Mouse (Mus musculus) midbrain, embryonic 13.5 days (tissue): ENCODE data around the gene Gm49384. TPM values are rescaled to one million over a fixed set of nuclear protein-coding genes. Genes with fewer than 3 reads are reported as not detected.

Experiments used
- ATAC-seq: fragments of 200-750 bp; cut with Nextera tagmentation; 2 replicates; pipeline ENCODE4 v1.8.0; 2017; ENCODE audit warnings: mild to moderate bottlenecking, moderate TSS enrichment, moderate library complexity
- H3K27ac ChIP-seq: fragments of 300-500 bp; sonication (generic); 2 replicates; pipeline ENCODE4 v1.5.1; 2015; ENCODE audit warnings: inconsistent platforms, mild to moderate bottlenecking, moderate library complexity
- H3K27me3 ChIP-seq: fragments of 300-500 bp; sonication (generic); 2 replicates; pipeline ENCODE4 v1.6.1; 2015; ENCODE audit warnings: mild to moderate bottlenecking, inconsistent platforms
- H3K36me3 ChIP-seq: fragments of 300-500 bp; sonication (generic); 2 replicates; pipeline ENCODE4 v1.6.1; 2015; ENCODE audit warnings: mild to moderate bottlenecking, inconsistent platforms
- H3K4me1 ChIP-seq: fragments of 300-500 bp; sonication (generic); replicated peaks from 2 replicates; pipeline ENCODE4 v1.6.1; 2015; ENCODE audit warnings: inconsistent platforms
- H3K4me2 ChIP-seq: fragments of 300-500 bp; sonication (generic); replicated peaks from 2 replicates; pipeline ENCODE4 v1.6.1; 2015; ENCODE audit warnings: moderate library complexity, mild to moderate bottlenecking, inconsistent platforms
- H3K4me3 ChIP-seq: fragments of 300-500 bp; sonication (generic); replicated peaks from 2 replicates; pipeline ENCODE4 v1.5.1; 2015; ENCODE audit warnings: mild to moderate bottlenecking, inconsistent platforms
- H3K9ac ChIP-seq: fragments of 300-500 bp; sonication (generic); replicated peaks from 2 replicates; pipeline ENCODE4 v1.6.1; 2015; ENCODE audit warnings: mild to moderate bottlenecking, inconsistent platforms
- H3K9me3 ChIP-seq: fragments of 300-500 bp; sonication (generic); 2 replicates; pipeline ENCODE4 v1.6.1; 2016; ENCODE audit warnings: mild to moderate bottlenecking, inconsistent platforms
- WGBS: fragments of 180-500 bp; shearing (Covaris S2); methylation state at CpG from one replicate; pipeline ENCODE4 v1.1.7; 2015; 5-methylcytosine and 5-hydroxymethylcytosine counted together
- polyA plus RNA-seq: library from polyadenylated mRNA; unstranded; fragments of >200 nt; fragmentation: Nextera tagmentation; extraction: Ambion mirVana; gene quantifications from 2 replicates; pipeline ENCODE4 v1.2.1, GENCODE M21; 2015

Gene Gm49384
- 15.8 and 19.0 TPM in 2 replicates for polyA plus RNA-seq

GRCm38 (mm10) chr12:69204052-69204833 lies at the start of gene Gm49384:
TSS of gene Gm49384 (minus strand) at chr12:69204267.
- Histone ChIP-seq H3K4me3 (no peak within 1 kb of the TSS), H3K27ac (no peak within 1 kb of the TSS), H3K27me3 (no peaks in the 10 kb centered on the region), H3K36me3 (peaks cover 22% of the 10 kb centered on the region), H3K4me2 (no peak within 1 kb of the TSS; the same call in 1 of the 2 replicates), H3K9me3 (no peaks in the 10 kb centered on the region), H3K4me1 (peaks cover 4% of the 10 kb centered on the region; the same call in 1 of the 2 replicates), H3K9ac (no peak within 1 kb of the TSS)
- 67% methylated on average over 16 of the region's 16 CpGs for WGBS
- peak; percentile 55; the same call in 1 of the 2 replicates for ATAC-seq

GRCm38 (mm10) chr12:69253806-69254205 lies 49.7 kb upstream of the Gm49384 start:
- Histone ChIP-seq H3K27me3 (no peaks in the 10 kb centered on the region), H3K9ac (no peak overlapping the region), H3K27ac (no peak overlapping the region), H3K4me2 (no peak overlapping the region), H3K4me1 (no peaks in the 10 kb centered on the region), H3K36me3 (no peaks in the 10 kb centered on the region), H3K4me3 (no peak overlapping the region), H3K9me3 (no peaks in the 10 kb centered on the region)
- ATAC-seq = no peak
- WGBS = 97% methylated on average over 1 of the region's 1 CpGs

GRCm38 (mm10) chr12:69250756-69251155 lies 46.7 kb upstream of the Gm49384 start:
- no peaks in the 10 kb centered on the region for H3K36me3 ChIP-seq
- 80% methylated on average over 8 of the region's 8 CpGs for WGBS
- H3K27me3 ChIP-seq = no peaks in the 10 kb centered on the region
- no peak overlapping the region for H3K27ac ChIP-seq
- H3K4me3 ChIP-seq = no peak overlapping the region
- no peak overlapping the region for H3K9ac ChIP-seq
- no peaks in the 10 kb centered on the region for H3K9me3 ChIP-seq
- H3K4me1 ChIP-seq = no peaks in the 10 kb centered on the region
- no peak overlapping the region for H3K4me2 ChIP-seq
- ATAC-seq = no peak

- WGBS = 93% methylated on average over 4 of the region's 4 CpGs
- H3K9me3 ChIP-seq = no peaks in the 10 kb centered on the region
- H3K4me3 ChIP-seq = no peak overlapping the region
- no peak overlapping the region for H3K27ac ChIP-seq
- H3K4me2 ChIP-seq = no peak overlapping the region
- no peak for ATAC-seq
- H3K36me3 ChIP-seq = no peaks in the 10 kb centered on the region
- no peaks in the 10 kb centered on the region for H3K4me1 ChIP-seq
- H3K9ac ChIP-seq = no peak overlapping the region
- H3K27me3 ChIP-seq = no peaks in the 10 kb centered on the region
Observed at GRCm38 (mm10) chr12:69249766-69250165, 45.7 kb upstream of the Gm49384 start.

- Histone ChIP-seq H3K27me3 (no peaks in the 10 kb centered on the region), H3K4me1 (peaks cover 9% of the 10 kb centered on the region), H3K27ac (peak overlapping the region; percentile 85), H3K4me3 (peak overlapping the region; percentile 68), H3K9me3 (no peaks in the 10 kb centered on the region), H3K9ac (peak overlapping the region; percentile 92), H3K4me2 (peak overlapping the region; percentile 65), H3K36me3 (no peaks in the 10 kb centered on the region)
- whole genome bisulfite sequencing = under 1% methylated on average over 63 of the region's 64 CpGs
- ATAC-seq = peak; percentile 97
Observed at GRCm38 (mm10) chr12:69241771-69242431, 37.8 kb upstream of the Gm49384 start.

GRCm38 (mm10) chr12:69241405-69241770 lies 37.3 kb upstream of the Gm49384 start:
- no peak for ATAC-seq
- peaks cover 9% of the 10 kb centered on the region for H3K4me1 ChIP-seq
- no peaks in the 10 kb centered on the region for H3K36me3 ChIP-seq
- WGBS = 3% methylated on average over 3 of the region's 3 CpGs
- no peaks in the 10 kb centered on the region for H3K9me3 ChIP-seq
- peak overlapping the region; percentile 65 for H3K4me2 ChIP-seq
- peak overlapping the region; percentile 92 for H3K9ac ChIP-seq
- H3K27ac ChIP-seq = peak overlapping the region; percentile 85
- peak overlapping the region; percentile 68 for H3K4me3 ChIP-seq
- H3K27me3 ChIP-seq = no peaks in the 10 kb centered on the region

GRCm38 (mm10) chr12:69240876-69241275 lies 36.8 kb upstream of the Gm49384 start, which contains the start of gene Klhdc1:
TSS of gene Klhdc1 (plus strand) at chr12:69241176.
- Histone ChIP-seq H3K27ac (peak within 1 kb of the TSS; percentile 85), H3K36me3 (no peaks in the 10 kb centered on the region), H3K27me3 (no peaks in the 10 kb centered on the region), H3K4me3 (peak within 1 kb of the TSS; percentile 68), H3K9ac (peak within 1 kb of the TSS; percentile 92), H3K9me3 (no peaks in the 10 kb centered on the region), H3K4me1 (peaks cover 9% of the 10 kb centered on the region), H3K4me2 (peak within 1 kb of the TSS; percentile 65)
- 65% methylated on average over 6 of the region's 6 CpGs for WGBS
- no peak for ATAC-seq

GRCm38 (mm10) chr12:69238284-69238683 lies 34.2 kb upstream of the Gm49384 start:
- 49% methylated on average over 3 of the region's 3 CpGs for WGBS
- no peak for ATAC-seq
- Histone ChIP-seq H3K27me3 (no peaks in the 10 kb centered on the region), H3K4me1 (peaks cover 9% of the 10 kb centered on the region), H3K36me3 (no peaks in the 10 kb centered on the region), H3K9me3 (no peaks in the 10 kb centered on the region), H3K9ac (no peak overlapping the region), H3K4me3 (no peak overlapping the region), H3K27ac (no peak overlapping the region), H3K4me2 (no peak overlapping the region)

- Histone ChIP-seq H3K27me3 (no peaks in the 10 kb centered on the region), H3K4me1 (peaks cover 3% of the 10 kb centered on the region), H3K4me3 (no peak overlapping the region), H3K4me2 (no peak overlapping the region), H3K9me3 (no peaks in the 10 kb centered on the region), H3K36me3 (no peaks in the 10 kb centered on the region), H3K27ac (no peak overlapping the region), H3K9ac (no peak overlapping the region)
- 93% methylated on average over 6 of the region's 6 CpGs for WGBS
- ATAC-seq = no peak
Observed at GRCm38 (mm10) chr12:69235782-69236181, 31.7 kb upstream of the Gm49384 start.

- H3K9ac ChIP-seq = no peak overlapping the region
- no peak for ATAC-seq
Observed at GRCm38 (mm10) chr12:69229251-69229650, 25.2 kb upstream of the Gm49384 start.

GRCm38 (mm10) chr12:69227776-69228466 lies 23.9 kb upstream of the Gm49384 start, which contains the start of gene Pole2:
TSS of gene Pole2 (minus strand) at chr12:69228195.
- 0 out of 2 replicates have a peak within 1 kb of the TSS, but pooled peaks have one; percentile 26 for H3K27ac ChIP-seq
- H3K36me3 ChIP-seq = no peaks in the 10 kb centered on the region

More at GRCm38 (mm10) chr12:69229251-69229650, 25.2 kb upstream of the Gm49384 start:
- Histone ChIP-seq H3K4me1 (0 out of 2 replicates have a peak, but pooled peaks cover 5% of the 10 kb centered on the region), H3K9me3 (no peaks in the 10 kb centered on the region), H3K27ac (no peak overlapping the region), H3K4me2 (no peak overlapping the region), H3K4me3 (no peak overlapping the region), H3K36me3 (no peaks in the 10 kb centered on the region), H3K27me3 (no peaks in the 10 kb centered on the region)
- WGBS = 61% methylated on average over 2 of the region's 2 CpGs

More at GRCm38 (mm10) chr12:69227776-69228466, 23.9 kb upstream of the Gm49384 start, which contains the start of gene Pole2:
- Histone ChIP-seq H3K9me3 (no peaks in the 10 kb centered on the region), H3K9ac (peak within 1 kb of the TSS; percentile 64), H3K4me1 (0 out of 2 replicates have a peak, but pooled peaks cover 5% of the 10 kb centered on the region), H3K27me3 (no peaks in the 10 kb centered on the region), H3K4me2 (peak within 1 kb of the TSS; percentile 60), H3K4me3 (peak within 1 kb of the TSS; percentile 70)
- ATAC-seq = peak; percentile 95
- under 1% methylated on average over 37 of the region's 37 CpGs for WGBS
